Mouse (Mus musculus) kidney, postnatal 4 days (tissue): ENCODE results near the gene Slc22a17.

ENCODE experiments used
- DNase-seq, 2 experiments: peaks; one replicate each; pipeline ENCODE4 v3.0.0; 2021; ENCODE audit warnings: mixed read lengths in 2 of 2

Slc22a17 gene

GRCm38 (mm10) chr14:54856703-54857102, 56.2 kb downstream of the Slc22a17 start:
- DNase-seq, result no peak
